Mouse (Mus musculus) left cerebral cortex, postnatal 36 days (tissue): ENCODE data around the gene Gpr55. TPM values are rescaled to one million over a fixed set of nuclear protein-coding genes. Genes with fewer than 3 reads are reported as not detected.
A peak's percentile ranks its signal among the peaks of the same experiment; 100 is the strongest.

Source experiments
- DNase-seq, 2 experiments: peaks; one replicate each; pipeline ENCODE4 v3.0.0; 2021 to 2022; ENCODE audit warnings: low spot score in 2 of 2, mixed read lengths in 1 of 2
- intact Hi-C: fragments of 180-260 bp; cut with DNase I; formaldehyde crosslinking; loops from one replicate; pipeline ENCODE4 v1.15.1; 2025
- total RNA-seq, 2 experiments: library from RNA; stranded (reverse); gene quantifications; 2 replicates each; pipeline ENCODE4 v1.2.3; 2021

Gpr55 gene
- total RNA-seq, 2 experiments from 2014 or later: not detected

DNA sequence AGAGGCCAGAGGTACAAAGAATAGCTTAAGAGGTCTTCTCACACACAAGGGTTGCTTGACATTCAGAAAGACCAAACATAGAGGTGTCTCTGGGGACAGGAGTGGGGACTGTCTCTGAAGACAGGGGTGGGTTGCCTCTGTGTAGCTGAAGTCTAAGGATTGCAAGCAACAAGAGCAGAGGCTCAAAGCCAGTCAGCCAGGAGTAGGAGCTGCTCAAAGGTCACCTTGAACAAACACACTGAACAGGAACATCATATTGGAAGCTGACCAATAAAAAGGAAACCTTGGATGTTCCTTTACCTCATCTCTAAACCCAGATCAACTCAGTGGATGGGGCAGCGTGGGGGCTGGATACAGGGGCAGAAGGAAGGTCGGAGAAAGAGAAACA lies 924 bp downstream of the Gpr55 start:
- intact Hi-C loops: no loop called here
- DNase-seq: no peak

DNA sequence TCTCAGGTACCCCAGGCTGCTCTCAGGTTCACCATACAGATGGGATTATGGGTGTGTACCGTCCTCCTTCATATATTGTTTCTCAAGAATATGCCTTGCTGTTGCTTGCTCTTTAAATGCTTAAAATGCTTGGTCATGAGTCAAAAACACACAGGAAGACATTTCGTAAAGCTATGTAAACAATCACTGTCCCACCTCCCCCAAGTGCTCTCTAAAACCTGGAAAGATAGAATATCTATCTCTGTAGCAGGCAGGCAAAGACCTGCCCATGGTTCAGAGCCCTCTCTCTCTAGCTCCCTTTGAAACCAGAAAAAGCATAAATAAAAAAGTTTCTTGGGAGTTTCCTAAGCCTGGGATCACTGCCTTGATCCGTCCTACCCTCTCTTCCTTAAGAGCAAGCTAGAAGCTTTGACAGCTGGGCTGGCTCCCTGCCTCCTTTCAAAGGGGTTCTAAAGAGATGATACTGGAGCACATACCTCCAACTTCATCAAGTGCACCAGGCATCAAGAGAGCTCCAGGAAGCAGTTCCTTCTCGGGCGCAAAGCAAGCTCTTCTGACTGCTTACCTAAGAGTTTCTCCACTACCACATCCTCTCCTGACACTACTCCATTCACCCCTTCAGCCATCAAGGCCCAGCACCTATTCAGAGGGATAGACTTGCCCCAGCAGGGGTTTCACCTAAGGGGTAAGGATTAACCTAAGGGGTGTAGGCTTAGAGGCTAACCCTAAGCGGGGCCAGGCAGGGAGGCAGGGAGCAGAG lies 1.5 kb downstream of the Gpr55 start:
- no peak for DNase-seq
- intact Hi-C loops: no loop called here

DNA sequence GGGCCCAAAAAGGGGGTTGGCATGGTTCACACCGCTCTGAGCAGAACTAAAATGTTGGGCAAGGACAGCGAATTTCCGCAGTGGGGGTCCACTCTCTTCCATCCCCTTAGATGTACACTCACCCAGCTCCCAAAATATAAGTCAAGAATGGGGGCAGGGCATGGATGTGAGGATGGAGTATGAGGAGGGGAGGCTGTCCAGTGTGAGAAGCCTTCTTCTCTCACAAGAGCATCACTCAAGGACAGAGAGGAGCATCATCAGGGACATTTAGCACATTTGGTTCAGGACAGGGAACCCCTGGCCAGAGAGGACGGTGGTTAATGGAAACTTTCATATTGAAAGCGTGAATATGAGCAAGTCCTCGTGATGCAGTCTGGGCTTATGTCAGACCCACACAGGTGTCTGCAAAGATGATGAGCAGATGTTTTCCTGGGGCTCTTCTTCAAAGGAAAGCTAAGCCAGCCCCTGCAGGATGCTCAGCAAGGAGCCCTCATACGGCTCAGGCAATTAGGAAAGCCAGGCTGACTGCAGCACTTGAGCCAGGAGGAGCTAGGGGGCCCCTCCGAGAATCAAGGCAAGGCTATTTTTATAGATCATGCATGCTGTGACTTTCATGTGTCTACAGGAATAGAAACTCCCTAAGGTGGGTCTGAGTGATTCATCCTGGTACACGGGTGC lies 2.7 kb downstream of the Gpr55 start:
- intact Hi-C loops: no loop called here
- DNase-seq: peak; percentile 36 to 47

DNA sequence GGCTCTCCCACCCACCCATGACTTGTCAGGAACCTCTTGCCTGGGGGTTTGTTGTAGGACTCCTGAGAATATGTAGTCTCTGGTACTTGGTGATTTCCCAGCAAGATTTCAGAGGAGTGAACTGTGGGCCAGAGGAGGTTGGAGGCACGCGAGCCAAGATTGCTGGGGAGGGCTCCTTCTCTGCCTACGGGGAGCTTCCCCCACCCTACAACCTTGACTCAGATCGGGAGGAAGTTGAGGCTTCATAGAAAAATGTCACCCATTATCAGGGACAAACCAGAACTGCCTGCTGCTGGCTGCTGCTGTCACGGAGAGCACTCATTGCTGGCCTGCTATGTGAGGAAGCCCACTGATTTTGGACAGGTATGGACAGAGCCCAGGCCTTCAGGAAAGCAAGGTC lies 3.5 kb downstream of the Gpr55 start:
- no peak for DNase-seq
- intact Hi-C loops: no loop called here

DNA sequence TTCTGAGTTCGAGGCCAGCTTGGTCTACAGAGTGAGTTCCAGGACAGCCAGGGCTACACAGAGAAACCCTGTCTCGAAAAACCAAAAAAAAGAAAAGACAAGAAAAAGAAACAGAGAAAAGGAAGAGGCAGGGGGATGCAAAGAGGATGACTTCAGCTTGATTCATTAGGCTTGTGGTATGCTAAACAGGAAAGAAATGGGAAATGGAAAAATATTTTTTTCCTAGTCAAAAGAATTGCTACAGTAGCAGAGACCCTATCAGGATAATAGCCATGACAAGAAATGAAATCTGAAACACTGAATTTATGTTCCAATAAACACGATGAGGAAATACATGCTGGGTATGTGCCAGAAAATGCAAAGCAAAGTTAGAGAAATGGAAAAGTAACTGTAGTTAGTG lies 5.7 kb downstream of the Gpr55 start:
- no peak for DNase-seq
- intact Hi-C loops: no loop called here

DNA sequence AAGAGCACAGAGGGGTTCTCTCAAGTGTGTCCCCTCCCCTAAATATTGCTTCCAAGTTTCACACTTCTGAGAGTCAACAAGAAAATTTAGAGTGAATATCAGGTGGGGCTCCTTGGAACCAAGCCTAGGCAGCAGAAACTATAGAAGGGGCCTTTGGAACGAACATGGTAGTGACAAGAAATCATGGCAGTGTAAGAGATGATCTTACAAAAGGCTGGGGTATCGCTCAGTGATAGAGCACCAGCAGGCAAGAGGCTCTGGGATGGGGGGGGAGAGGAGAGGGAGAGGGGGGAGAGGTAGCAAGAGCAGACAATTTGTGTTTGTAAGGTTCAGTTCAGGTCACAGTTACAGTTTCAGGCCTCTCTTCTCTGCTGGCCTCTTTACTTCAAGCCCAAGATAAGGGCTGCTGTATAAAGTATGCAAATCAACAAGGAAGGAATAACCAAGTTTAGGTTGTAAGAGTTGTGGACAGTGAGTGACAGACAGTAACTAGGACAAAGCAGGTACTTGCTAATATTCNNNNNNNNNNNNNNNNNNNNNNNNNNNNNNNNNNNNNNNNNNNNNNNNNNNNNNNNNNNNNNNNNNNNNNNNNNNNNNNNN lies 11.6 kb downstream of the Gpr55 start:
- intact Hi-C loops: no loop called here
- no peak for DNase-seq

DNA sequence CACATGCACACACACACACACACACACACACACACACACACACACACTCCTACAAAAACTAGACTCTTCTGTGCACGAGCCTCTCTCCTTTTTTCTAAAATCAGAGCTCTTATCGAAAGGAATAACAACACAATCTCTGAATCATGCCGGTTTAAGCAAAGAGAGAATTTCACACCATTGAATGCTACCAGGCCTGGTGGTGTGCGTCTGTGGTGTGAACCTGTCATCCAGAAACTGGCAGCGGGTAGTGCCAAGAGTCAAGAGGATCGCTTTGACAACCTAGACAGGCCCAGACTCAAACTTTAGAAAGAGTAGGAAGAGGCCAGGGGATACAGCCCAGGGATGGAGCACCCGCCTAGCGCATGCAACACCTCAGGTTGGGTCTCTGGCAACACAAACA lies 18.5 kb downstream of the Gpr55 start:
- no peak for DNase-seq
- intact Hi-C loops: no loop called here

DNA sequence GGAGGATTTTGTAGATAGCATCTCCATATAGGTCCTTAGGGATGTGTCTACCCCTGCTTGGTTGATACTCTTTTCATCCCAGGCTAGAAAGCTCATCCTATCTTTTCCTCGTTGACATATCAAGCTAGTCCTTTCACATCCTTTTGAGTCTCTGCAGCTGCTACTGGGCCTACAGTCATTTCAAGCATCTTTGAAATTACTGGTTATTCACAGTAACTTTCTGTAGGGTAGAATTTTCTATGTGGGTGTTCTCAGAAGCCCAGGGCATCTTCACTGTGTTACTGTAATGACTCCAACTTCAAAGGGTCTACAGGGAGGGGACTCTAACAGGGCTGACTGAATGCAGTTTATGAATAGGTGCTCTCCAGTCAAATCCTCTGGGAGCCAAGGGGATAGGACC lies 23.5 kb downstream of the Gpr55 start:
- intact Hi-C loops: loop anchor here (5.0 kb wide), 2 partner anchors 70 to 85 kb away; no protein-coding TSS in a partner anchor

DNA sequence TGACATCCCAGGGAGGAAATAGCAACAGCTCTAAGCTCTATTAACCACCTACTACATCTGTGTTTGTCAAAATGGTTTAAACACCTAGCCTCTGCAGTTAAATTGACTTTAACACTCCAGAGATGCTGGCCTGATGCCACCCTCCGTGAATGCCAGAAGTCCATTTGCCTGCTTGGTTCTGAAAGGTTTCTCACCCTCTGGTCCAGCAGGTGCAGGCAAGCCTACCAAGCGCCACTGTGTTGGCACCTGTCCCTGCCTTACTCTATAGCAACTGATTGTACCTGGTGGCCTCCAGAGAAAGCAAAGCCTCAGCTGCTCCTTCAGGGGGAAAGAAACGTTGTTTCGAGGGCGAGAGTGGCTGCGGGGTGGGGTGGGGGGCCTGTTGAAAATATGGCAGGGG lies 24.5 kb downstream of the Gpr55 start:
- intact Hi-C loops: loop anchor here (5.0 kb wide), 2 partner anchors 71 to 84 kb away; no protein-coding TSS in a partner anchor
- no peak for DNase-seq

More for the DNA sequence above, 23.5 kb downstream of the Gpr55 start:
- DNase-seq: no peak

DNA sequence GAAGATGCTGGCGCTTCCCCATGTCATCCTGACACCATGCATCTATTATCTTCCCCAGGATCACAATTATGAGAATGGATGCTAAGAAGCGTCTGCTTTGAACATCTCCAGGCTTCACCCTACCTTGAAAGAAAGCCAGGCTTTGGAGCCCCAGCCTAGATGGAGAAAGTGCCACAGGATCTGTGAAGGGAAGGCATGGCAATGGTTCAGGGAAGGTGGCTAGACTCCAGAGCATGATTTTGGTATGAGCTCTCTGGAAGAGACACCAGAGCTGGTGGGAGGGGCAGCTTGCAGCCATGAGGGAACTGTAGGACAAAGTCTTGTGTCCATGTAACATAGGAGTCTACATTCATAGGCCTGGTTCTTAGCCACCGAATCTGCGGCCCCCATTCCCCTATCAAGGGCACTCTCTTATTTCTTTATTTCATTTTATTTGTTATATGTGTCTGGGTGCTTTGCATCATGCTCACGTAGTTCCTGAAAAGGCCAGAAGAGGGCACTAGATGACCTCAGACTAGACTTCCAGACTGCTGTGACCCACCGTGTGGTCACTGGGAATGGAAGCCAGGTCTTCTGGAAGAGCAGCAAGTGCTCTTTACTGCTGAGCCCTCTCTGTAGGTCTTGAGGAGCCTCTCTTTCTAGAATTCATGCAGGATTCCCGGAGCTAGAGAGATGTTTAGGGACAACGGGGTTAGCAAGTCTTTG lies 25.5 kb downstream of the Gpr55 start:
- DNase-seq: peak in 1 of 2 experiments; percentile 60
- intact Hi-C loops: loop anchor here (5.0 kb wide), 2 partner anchors 72 to 83 kb away; no protein-coding TSS in a partner anchor

DNA sequence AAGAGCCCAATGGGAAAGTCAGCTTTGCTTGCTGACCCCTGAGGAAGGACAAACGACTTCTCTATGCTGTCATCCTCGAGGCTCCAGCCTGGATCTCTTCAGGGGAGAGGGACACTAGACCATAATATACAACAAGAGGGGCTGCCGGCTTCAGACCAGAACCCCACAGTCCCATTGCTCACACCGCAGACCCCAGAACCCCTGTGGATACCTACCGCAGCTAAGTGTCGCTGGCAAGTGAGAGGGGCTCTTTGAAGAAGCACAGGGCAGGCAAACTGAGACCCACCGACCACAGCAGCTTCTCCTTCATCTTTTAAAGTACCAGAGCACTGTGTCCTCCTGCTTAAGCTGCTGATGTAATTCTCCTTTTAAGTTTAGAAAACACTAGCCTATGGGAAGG lies 26.2 kb downstream of the Gpr55 start:
- intact Hi-C loops: no loop called here

DNA sequence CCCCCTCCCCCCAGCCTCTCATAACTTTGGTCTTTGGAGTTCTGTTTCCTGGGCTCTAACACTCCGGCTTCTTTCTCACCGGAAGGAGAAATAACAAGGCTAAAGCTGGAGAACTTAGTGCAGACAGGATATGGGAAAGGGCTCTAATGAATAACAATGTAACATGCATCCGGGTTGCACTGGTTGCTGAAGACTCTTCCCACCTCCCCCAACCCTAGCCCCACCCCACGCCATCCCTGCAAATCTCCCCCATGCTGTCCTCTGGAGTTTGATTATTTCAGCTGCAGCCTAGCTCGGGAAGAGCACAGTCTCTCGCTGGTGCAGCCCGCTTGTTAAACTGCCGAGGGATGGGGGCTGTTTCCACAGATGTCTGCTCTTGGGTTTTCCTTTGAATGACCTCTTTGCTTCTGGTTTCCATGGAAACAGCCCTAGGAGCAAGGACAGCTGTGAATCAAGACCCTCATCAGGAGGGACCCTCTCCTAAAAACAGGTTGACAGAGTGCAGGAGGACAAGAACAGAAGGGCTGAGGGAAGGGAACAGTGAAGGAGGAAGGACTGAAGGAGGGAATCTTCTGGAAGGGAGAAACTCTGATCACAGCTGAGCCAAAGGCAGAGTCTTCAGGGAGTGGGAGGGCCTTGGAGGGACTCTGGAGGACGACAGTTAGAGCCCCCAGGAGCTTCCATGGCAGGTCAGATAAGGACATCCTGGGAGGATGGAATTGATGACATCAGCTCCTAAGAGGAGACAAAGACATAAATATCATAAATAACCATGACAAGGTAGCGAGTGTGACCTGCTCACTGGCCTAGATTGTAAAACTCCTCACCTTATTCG lies 27.0 kb downstream of the Gpr55 start:
- intact Hi-C loops: no loop called here
- DNase-seq: no peak

More for the DNA sequence above, 26.2 kb downstream of the Gpr55 start:
- no peak for DNase-seq

DNA sequence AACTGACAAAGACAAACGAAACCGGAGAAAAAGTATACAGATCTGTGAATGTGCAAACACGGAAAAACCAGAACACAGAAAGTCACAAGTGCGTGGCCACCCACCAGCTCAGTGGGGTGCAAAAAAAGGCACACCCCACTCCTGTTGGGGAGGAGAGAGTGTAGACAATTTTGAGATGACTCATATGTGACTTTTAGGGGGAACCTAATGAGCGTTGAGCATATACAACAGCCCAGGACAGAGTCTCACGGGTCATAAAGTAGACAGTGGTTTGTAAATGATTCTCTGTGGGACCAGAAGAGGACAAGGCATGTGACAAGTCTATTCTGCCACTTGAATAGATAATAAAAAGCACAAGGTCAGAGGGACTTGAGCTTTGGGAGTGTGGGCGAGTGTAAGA lies 27.6 kb downstream of the Gpr55 start:
- DNase-seq: no peak
- intact Hi-C loops: no loop called here

DNA sequence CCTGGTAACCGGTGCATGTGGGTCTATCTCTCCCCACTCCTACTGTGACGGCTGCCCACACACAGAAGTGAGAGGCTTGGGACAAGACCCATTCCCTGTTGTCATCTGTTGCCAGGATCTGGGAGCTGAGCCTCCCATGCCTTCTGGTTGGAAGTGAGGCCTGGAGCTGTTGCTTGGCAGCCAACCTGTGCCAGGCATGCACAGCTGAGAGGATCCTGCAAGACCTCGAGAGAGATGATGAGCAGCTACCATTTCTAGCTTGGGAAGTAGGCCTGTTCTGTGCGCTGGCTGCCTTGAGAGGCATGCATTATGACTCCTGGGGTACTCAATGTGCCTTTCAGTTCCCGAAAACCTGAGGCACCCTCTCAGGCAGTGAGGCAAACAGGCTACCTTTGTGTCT lies 29.6 kb downstream of the Gpr55 start:
- peak in 1 of 2 experiments; percentile 58 for DNase-seq
- intact Hi-C loops: no loop called here

DNA sequence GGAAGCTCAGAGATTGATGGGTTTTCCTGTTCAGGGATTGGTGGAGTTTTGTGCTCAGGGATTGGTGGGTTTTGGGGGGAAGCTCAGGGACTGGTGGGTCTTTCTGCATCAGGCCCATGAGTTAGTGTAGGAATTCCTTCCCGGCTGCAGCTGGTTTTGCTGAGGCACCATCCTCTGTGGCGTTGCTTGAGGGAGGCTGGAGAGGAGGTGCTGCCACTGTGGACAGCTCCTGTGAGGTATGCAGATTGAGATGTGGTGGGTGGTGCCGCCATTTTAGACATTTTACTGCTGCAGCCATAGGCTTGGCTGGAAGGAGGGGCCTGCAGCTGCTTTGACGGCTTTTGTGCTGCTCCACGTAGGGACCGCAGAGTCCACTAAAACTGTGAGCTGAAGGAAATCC lies 31.4 kb downstream of the Gpr55 start:
- intact Hi-C loops: no loop called here
- no peak for DNase-seq

DNA sequence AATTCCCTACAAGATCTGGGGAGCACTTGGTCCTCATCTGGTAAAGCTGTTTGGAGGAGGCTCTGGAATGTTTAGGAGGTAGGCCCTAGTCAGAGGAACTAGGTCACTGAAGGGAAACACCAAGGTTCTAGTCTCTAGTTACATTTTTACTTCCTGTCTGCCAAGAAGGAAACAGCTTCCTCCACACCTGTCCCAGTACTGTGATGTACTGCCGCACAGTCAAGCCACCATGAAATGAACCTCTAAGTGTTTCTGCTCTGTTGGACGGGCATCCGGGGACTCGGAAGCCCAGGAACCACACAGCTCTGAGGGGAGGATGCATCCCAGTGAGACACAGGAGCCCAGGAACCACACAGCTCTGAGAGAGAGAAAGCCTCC lies 32.1 kb downstream of the Gpr55 start:
- DNase-seq: no peak
- intact Hi-C loops: no loop called here

DNA sequence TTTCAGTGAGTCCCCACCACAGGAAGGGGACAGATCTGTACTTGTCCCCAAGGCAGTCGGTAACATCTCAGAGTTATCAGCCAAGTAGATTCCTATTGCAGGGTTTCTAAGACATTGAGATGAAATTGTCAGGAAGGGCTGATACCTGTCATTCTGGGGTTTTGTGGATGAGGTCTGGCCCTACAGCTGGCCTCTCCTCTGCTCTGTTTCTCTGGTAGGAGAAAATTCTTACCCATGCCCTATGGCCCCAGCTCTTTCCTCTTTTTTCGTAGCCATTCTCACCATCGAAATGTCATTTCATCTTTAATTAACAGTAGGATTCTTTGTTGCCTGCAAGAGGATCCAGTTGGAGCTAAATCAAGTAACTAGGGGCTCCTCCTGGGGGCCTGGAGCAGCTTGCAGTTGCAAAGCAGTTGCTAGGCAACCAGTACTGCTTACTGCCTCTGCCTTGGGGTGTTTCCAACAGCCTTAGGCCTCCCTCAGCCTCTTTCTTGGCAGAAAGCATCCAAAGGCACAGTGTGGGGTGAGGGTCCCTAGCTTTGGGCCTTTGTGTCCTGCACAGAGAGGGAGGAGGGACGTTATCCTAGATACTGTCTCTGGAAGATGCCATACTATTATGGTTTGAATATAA lies 32.6 kb downstream of the Gpr55 start, which contains the start of gene 4933407L21Rik:
Gene 4933407L21Rik (plus strand): TSS at position 427 of the 631 bp plus-strand sequence.
- DNase-seq: peak; percentile 69 to 72
- intact Hi-C loops: no loop called here

DNA sequence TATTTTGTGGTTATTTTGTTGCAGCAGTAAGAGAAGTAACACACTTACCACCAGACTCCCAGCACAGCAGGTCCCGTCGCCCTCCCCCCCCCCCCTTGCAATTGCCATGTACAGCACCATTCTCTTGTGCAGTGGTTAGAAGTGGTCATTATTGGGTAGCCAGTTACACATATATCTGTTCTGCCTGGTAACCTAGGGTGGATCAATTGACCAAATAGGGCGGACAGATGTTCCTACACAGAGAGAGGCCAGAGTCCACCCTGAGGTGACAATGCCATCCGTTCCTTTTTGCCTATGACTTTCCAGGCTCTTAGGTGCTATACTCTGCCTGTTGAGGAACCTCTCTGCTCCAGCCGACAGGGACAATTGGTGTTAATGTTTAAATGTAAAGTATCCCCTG lies 35.6 kb downstream of the Gpr55 start:
- intact Hi-C loops: no loop called here
- no peak for DNase-seq

DNA sequence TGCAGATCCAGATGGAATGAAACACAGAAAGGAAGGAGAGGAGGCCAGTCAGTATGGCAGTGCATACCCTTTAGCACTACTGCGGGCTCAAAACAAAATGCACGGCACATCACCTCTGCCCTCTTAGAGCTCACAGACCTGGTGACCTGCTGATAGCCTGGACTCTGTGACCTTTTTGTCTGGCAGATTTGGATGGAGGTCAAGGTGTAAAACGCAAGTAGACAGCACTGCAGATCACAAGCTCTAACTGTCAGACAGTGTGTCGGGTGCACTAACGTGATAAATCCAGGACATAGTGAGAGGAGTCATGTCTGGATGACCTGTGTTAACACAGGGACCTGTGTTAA lies 38.0 kb downstream of the Gpr55 start:
- no peak for DNase-seq
- intact Hi-C loops: no loop called here
